Mouse (Mus musculus) limb, embryonic 13.5 days (tissue): Measurements from ENCODE around the gene Lpar1. TPM values are rescaled to one million over a fixed set of nuclear protein-coding genes. Genes with fewer than 3 reads are reported as not detected.

Experiments
- ATAC-seq: fragments of 200-750 bp; cut with Nextera tagmentation; 2 replicates; pipeline ENCODE4 v1.8.0; 2017; ENCODE audit warnings: low read depth, moderate number of reproducible peaks, moderate TSS enrichment; ENCODE audit not compliant: low FRiP score
- H3K27ac ChIP-seq: fragments of 300-500 bp; sonication (generic); 2 replicates; pipeline ENCODE4 v1.5.1; 2015; ENCODE audit warnings: inconsistent platforms, mild to moderate bottlenecking, moderate library complexity
- H3K27me3 ChIP-seq: fragments of 300-500 bp; sonication (generic); 2 replicates; pipeline ENCODE4 v1.6.1; 2015; ENCODE audit warnings: mild to moderate bottlenecking, inconsistent platforms
- H3K36me3 ChIP-seq: fragments of 300-500 bp; sonication (generic); 2 replicates; pipeline ENCODE4 v1.6.1; 2015; ENCODE audit warnings: inconsistent platforms, mild to moderate bottlenecking, moderate library complexity
- H3K4me1 ChIP-seq: fragments of 300-500 bp; sonication (generic); 2 replicates; pipeline ENCODE4 v1.6.1; 2015; ENCODE audit warnings: inconsistent platforms
- H3K4me2 ChIP-seq: fragments of 300-500 bp; sonication (generic); replicated peaks from 2 replicates; pipeline ENCODE4 v1.6.1; 2015; ENCODE audit warnings: inconsistent platforms, mild to moderate bottlenecking, moderate library complexity
- H3K4me3 ChIP-seq: fragments of 300-500 bp; sonication (generic); 2 replicates; pipeline ENCODE4 v1.5.1; 2015; ENCODE audit warnings: moderate library complexity, mild to moderate bottlenecking, inconsistent platforms
- H3K9ac ChIP-seq: fragments of 300-500 bp; sonication (generic); 2 replicates; pipeline ENCODE4 v1.6.1; 2015; ENCODE audit warnings: mild to moderate bottlenecking, inconsistent platforms
- H3K9me3 ChIP-seq: fragments of 300-500 bp; sonication (generic); 2 replicates; pipeline ENCODE4 v1.6.1; 2016; ENCODE audit warnings: inconsistent platforms
- WGBS: fragments of 180-500 bp; shearing (Covaris S2); methylation state at CpG from one replicate; pipeline ENCODE4 v1.1.7; 2015; 5-methylcytosine and 5-hydroxymethylcytosine counted together
- polyA plus RNA-seq: library from polyadenylated mRNA; unstranded; fragments of >200 nt; fragmentation: Nextera tagmentation; extraction: Ambion mirVana; gene quantifications from 2 replicates; pipeline ENCODE4 v1.2.1, GENCODE M21; 2015

Gene Lpar1
- polyA plus RNA-seq, 1 experiment from 2014 or later: 236 TPM

GRCm38 (mm10) chr4:58527852-58528251 lies 25.8 kb downstream of the Lpar1 start:
- no peak for ATAC-seq

DNA sequence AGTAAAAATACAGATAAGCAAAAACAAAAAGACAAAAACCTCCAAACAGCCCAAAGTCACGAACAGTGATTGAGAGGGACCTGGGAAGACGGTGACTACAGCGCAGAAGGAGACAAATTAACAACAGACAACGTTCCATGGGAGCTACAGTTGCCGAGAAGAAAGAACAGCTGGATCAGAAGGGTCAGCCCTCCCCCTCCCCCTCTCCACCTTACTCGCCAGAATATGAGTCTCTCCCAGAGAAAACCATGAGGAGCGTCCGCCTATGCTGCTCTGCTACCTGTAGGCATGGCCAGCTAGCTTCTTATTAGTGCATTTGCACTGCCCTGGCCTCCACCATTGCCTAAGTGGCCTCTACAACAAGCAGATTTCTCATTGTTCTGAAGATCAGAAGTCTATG lies 32.6 kb downstream of the Lpar1 start:
- no peak overlapping the region for H3K27ac ChIP-seq
- H3K4me2 ChIP-seq: peak overlapping the region; percentile 38
- peaks cover 75% of the 10 kb centered on the region for H3K4me1 ChIP-seq

More at GRCm38 (mm10) chr4:58527852-58528251, 25.8 kb downstream of the Lpar1 start:
- no peaks in the 10 kb centered on the region for H3K9me3 ChIP-seq
- WGBS: 90% methylated on average over 3 of the region's 3 CpGs
- H3K9ac ChIP-seq: no peak overlapping the region
- no peak overlapping the region for H3K27ac ChIP-seq
- no peaks in the 10 kb centered on the region for H3K27me3 ChIP-seq
- H3K36me3 ChIP-seq: peaks cover 4% of the 10 kb centered on the region; the same call in 1 of the 2 replicates
- H3K4me3 ChIP-seq: no peak overlapping the region
- peaks cover 64% of the 10 kb centered on the region for H3K4me1 ChIP-seq
- H3K4me2 ChIP-seq: no peak overlapping the region

GRCm38 (mm10) chr4:58520531-58520930 lies 33.2 kb downstream of the Lpar1 start:
- Histone ChIP-seq H3K9ac (no peak overlapping the region), H3K4me2 (no peak overlapping the region), H3K36me3 (peaks cover 9% of the 10 kb centered on the region), H3K4me3 (no peak overlapping the region), H3K27me3 (no peaks in the 10 kb centered on the region), H3K27ac (no peak overlapping the region), H3K9me3 (no peaks in the 10 kb centered on the region), H3K4me1 (peaks cover 72% of the 10 kb centered on the region)
- WGBS: 44% methylated on average over 5 of the region's 5 CpGs
- ATAC-seq: no peak

More for the DNA sequence above, 32.6 kb downstream of the Lpar1 start:
- no peaks in the 10 kb centered on the region for H3K27me3 ChIP-seq
- ATAC-seq: no peak
- H3K36me3 ChIP-seq: peaks cover 9% of the 10 kb centered on the region
- H3K9me3 ChIP-seq: no peaks in the 10 kb centered on the region
- no peak overlapping the region for H3K9ac ChIP-seq
- 23% methylated on average over 8 of the region's 8 CpGs for WGBS
- no peak overlapping the region for H3K4me3 ChIP-seq

GRCm38 (mm10) chr4:58519891-58520290 lies 33.8 kb downstream of the Lpar1 start:
- Histone ChIP-seq H3K36me3 (peaks cover 14% of the 10 kb centered on the region), H3K9me3 (no peaks in the 10 kb centered on the region), H3K9ac (no peak overlapping the region), H3K27ac (peak overlapping the region; percentile 44), H3K4me3 (no peak overlapping the region), H3K4me1 (peaks cover 76% of the 10 kb centered on the region), H3K4me2 (no peak overlapping the region), H3K27me3 (no peaks in the 10 kb centered on the region)
- no peak for ATAC-seq
- WGBS: 40% methylated on average over 4 of the region's 4 CpGs

DNA sequence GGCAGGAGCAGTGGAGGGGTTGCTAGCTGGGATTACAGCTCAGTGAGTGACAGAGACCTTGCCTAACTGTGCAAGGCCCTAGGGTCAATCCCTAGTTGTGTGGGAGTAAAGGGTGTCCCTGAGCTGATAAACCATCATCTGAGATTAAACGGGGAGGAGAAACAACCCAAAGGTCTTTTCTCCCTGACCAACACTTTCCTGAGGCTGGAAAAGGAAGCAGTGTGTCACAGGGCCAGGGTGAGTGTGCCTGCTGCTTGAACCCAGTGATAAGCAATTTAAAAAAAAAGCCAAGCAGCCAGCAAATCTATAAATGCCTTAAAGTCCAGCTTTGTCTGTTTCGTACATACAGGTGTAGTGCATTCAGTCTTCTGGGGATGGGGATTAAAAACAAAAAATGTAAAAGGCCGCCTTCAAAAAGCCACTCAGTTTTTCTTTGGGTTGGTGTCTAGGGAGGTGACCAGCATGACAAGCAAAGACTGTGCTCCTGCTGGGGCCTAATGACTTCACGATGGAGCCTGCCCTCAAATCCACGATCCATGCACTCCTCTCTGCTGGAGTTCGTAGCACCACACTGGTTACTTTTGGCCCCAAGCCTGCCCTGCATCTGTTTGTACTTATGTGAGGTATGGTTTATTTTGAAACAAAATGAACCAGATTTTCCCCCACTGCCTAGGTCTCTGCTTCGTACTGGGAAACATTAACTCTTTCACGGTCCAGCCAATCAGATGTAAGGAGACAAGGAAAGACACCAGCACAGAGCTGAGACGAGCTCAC lies 35.3 kb downstream of the Lpar1 start:
- Histone ChIP-seq H3K4me2 (no peak overlapping the region), H3K36me3 (peaks cover 16% of the 10 kb centered on the region), H3K27ac (peak overlapping the region; percentile 78; the same call in 1 of the 2 replicates), H3K9ac (no peak overlapping the region), H3K4me3 (no peak overlapping the region), H3K27me3 (no peaks in the 10 kb centered on the region), H3K4me1 (peaks cover 69% of the 10 kb centered on the region), H3K9me3 (no peaks in the 10 kb centered on the region)
- ATAC-seq: peak; percentile 73
- WGBS: 20% methylated on average over 9 of the region's 9 CpGs

DNA sequence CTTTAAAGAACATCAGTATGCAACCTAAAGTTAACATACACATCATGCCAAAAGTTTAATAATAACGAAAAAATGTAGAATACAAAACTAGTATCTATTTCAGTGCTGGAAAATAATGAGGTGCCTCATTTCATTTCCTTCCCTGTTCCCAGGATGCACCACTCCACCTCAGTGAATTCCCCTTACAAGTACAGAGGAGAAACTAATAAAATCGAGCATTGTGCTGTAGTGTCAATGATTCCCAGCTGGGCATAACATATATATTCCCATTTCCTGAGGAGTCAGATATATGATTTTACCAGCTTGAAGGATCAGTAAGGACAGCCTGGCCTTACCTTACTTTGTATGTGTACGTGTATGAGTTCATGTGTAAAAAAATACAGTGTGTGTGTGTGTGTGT lies 36.9 kb downstream of the Lpar1 start:
- H3K9me3 ChIP-seq: no peaks in the 10 kb centered on the region
- H3K27ac ChIP-seq: peak overlapping the region; percentile 78

GRCm38 (mm10) chr4:58516221-58516620 lies 37.5 kb downstream of the Lpar1 start:
- Histone ChIP-seq H3K9me3 (no peaks in the 10 kb centered on the region), H3K27ac (peak overlapping the region; percentile 52), H3K36me3 (peaks cover 16% of the 10 kb centered on the region), H3K4me1 (peaks cover 61% of the 10 kb centered on the region), H3K9ac (no peak overlapping the region), H3K4me2 (no peak overlapping the region), H3K4me3 (no peak overlapping the region), H3K27me3 (no peaks in the 10 kb centered on the region)
- WGBS: 46% methylated on average over 5 of the region's 5 CpGs
- no peak for ATAC-seq

More for the DNA sequence above, 36.9 kb downstream of the Lpar1 start:
- 43% methylated on average over 3 of the region's 3 CpGs for WGBS
- Histone ChIP-seq H3K4me2 (no peak overlapping the region), H3K4me3 (no peak overlapping the region), H3K9ac (no peak overlapping the region), H3K27me3 (no peaks in the 10 kb centered on the region), H3K4me1 (peaks cover 63% of the 10 kb centered on the region), H3K36me3 (peaks cover 16% of the 10 kb centered on the region)
- peak; percentile 52 for ATAC-seq

GRCm38 (mm10) chr4:58511554-58511953 lies 42.1 kb downstream of the Lpar1 start:
- Histone ChIP-seq H3K4me3 (no peak overlapping the region), H3K36me3 (peaks cover 26% of the 10 kb centered on the region), H3K27ac (no peak overlapping the region), H3K27me3 (no peaks in the 10 kb centered on the region), H3K4me1 (peaks cover 56% of the 10 kb centered on the region), H3K9me3 (no peaks in the 10 kb centered on the region), H3K9ac (no peak overlapping the region), H3K4me2 (no peak overlapping the region)
- WGBS: 80% methylated on average over 3 of the region's 3 CpGs
- no peak for ATAC-seq

GRCm38 (mm10) chr4:58508833-58509232 lies 44.9 kb downstream of the Lpar1 start:
- Histone ChIP-seq H3K27me3 (no peaks in the 10 kb centered on the region), H3K9me3 (no peaks in the 10 kb centered on the region), H3K36me3 (peaks cover 34% of the 10 kb centered on the region), H3K4me2 (0 out of 2 replicates have a peak overlapping the region, but pooled peaks have one; percentile 1), H3K9ac (no peak overlapping the region), H3K4me3 (no peak overlapping the region), H3K27ac (peak overlapping the region; percentile 58; the same call in 1 of the 2 replicates), H3K4me1 (peaks cover 60% of the 10 kb centered on the region)
- no peak for ATAC-seq
- WGBS: 50% methylated on average over 7 of the region's 7 CpGs

DNA sequence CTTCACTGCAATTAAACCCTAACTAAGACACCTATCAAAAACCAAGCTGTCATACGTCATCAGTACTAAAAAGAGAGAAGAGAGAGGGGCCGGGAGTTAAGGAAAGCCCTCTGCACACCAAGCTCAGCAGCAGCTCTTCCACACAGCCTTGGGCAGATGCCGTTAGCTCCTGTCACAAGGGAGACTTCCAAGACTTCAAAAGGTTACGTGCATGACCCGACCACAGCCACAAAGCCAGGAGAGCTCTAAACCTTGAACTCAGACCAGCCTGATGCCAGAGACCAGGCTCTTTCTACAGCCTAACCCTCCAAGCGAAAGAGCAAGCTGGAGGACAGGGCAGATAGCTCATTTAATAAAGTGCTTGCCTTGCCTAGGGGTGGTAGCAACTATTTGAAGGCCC lies 46.2 kb downstream of the Lpar1 start:
- ATAC-seq: no peak
- WGBS: 87% methylated on average over 6 of the region's 6 CpGs

GRCm38 (mm10) chr4:58506539-58507527 lies 46.9 kb downstream of the Lpar1 start:
- Histone ChIP-seq H3K4me3 (no peak overlapping the region), H3K4me2 (no peak overlapping the region), H3K9ac (no peak overlapping the region), H3K4me1 (peaks cover 69% of the 10 kb centered on the region), H3K27ac (no peak overlapping the region), H3K27me3 (no peaks in the 10 kb centered on the region), H3K9me3 (no peaks in the 10 kb centered on the region), H3K36me3 (peaks cover 43% of the 10 kb centered on the region)
- no peak for ATAC-seq
- 88% methylated on average over 4 of the region's 4 CpGs for WGBS

More for the DNA sequence above, 46.2 kb downstream of the Lpar1 start:
- H3K36me3 ChIP-seq: peaks cover 47% of the 10 kb centered on the region
- H3K4me1 ChIP-seq: peaks cover 68% of the 10 kb centered on the region
- H3K9ac ChIP-seq: no peak overlapping the region
- H3K27ac ChIP-seq: no peak overlapping the region
- no peak overlapping the region for H3K4me2 ChIP-seq
- H3K27me3 ChIP-seq: no peaks in the 10 kb centered on the region
- no peak overlapping the region for H3K4me3 ChIP-seq
- H3K9me3 ChIP-seq: no peaks in the 10 kb centered on the region

- H3K4me2 ChIP-seq: no peak overlapping the region
- no peaks in the 10 kb centered on the region for H3K9me3 ChIP-seq
- WGBS: 86% methylated on average over 2 of the region's 2 CpGs
- peaks cover 75% of the 10 kb centered on the region for H3K4me1 ChIP-seq
- no peak overlapping the region for H3K4me3 ChIP-seq
- H3K27me3 ChIP-seq: no peaks in the 10 kb centered on the region
- H3K9ac ChIP-seq: no peak overlapping the region
- no peak for ATAC-seq
- peaks cover 36% of the 10 kb centered on the region for H3K36me3 ChIP-seq
- H3K27ac ChIP-seq: no peak overlapping the region
Measured at GRCm38 (mm10) chr4:58504250-58504649, 49.4 kb downstream of the Lpar1 start.
